Mouse (Mus musculus): Measurements from ENCODE around the gene Sstr2. TPM values are rescaled to one million over a fixed set of nuclear protein-coding genes. Genes with fewer than 3 reads are reported as not detected.

The Sstr2 gene
- polyA plus RNA-seq (2017; shearing (Covaris generic)) = not detected

DNA sequence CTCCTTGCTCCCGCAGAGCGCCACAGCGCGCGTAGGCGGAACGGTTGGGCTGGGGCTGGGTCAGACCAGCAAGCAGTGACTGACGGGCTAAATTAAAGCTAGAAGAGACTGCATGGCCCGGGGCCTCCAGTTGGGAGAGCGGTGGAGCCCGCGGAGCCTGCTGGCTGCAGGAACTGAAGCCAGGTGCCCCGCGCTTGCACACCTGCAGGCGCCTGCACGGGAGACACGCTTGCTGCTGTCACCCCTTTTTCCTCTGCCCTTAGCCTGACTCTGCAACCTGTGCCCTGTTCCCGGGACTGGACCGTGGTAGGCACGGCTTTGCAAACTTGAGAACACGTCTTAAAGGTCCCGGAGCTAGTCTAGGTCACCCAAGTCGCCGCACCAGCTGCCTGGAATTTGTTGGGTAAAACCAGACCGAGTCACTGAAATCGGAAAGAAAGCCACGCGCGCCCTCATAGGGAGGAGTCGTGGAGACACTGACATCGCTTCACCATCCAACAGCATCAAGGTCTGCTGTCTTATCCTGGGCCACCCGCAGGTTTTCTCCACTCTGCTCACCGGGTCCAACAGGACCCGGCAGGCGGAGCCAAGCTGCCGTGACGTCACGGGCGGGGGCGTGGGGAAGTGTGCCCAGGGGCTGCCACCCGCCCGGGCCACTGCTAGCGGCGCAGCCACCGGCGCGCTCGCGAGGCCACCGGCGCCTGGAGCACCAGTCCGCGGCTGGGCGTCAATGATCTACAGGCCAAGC is at the start of gene Sstr2:
Gene Sstr2 (plus strand): TSS at position 671 of the 748 bp plus-strand sequence.

GRCm38 (mm10) chr11:113648690-113649352 is 29.7 kb downstream of the Sstr2 start, which contains the start of gene Cog1:
Gene Cog1 (plus strand): TSS chr11:113649169.

GRCm38 (mm10) chr11:113649353-113650210 is 30.4 kb downstream of the Sstr2 start, which contains the start of gene Slc39a11:
Gene Slc39a11 (minus strand): TSS chr11:113650079.

Other genes starting within 250 kb of the Sstr2 start
- 37.7 TPM for gene Cog1, start 29.8 kb downstream of the Sstr2 start, polyA plus RNA-seq (2017; shearing (Covaris generic))
- 39.9 TPM for gene Slc39a11, start 30.7 kb downstream of the Sstr2 start, polyA plus RNA-seq (2017; shearing (Covaris generic))
- gene Fam104a, start 64.8 kb downstream of the Sstr2 start, polyA plus RNA-seq (2017; shearing (Covaris generic)) = 43.1 TPM
- gene D11Wsu47e, start 65.1 kb downstream of the Sstr2 start, polyA plus RNA-seq (2017; shearing (Covaris generic)) = 10.9 TPM
- not detected for gene Cpsf4l, start 90.7 kb downstream of the Sstr2 start, polyA plus RNA-seq (2017; shearing (Covaris generic))
- 5.3 TPM for gene Cdc42ep4, start 132.5 kb downstream of the Sstr2 start, polyA plus RNA-seq (2017; shearing (Covaris generic))

Data from effector memory CD4-positive, alpha-beta T cell, adult 5 months (primary cell).